Mouse (Mus musculus) liver, embryonic 11.5 days (tissue): ENCODE data around the gene Col17a1. TPM values are rescaled to one million over a fixed set of nuclear protein-coding genes. Genes with fewer than 3 reads are reported as not detected.

ENCODE experiments used
- ATAC-seq: fragments of 200-750 bp; cut with Nextera tagmentation; replicated peaks from 2 replicates; pipeline ENCODE4 v1.8.0; 2017; ENCODE audit warnings: moderate number of reproducible peaks, mild to moderate bottlenecking, moderate TSS enrichment, moderate library complexity; ENCODE audit not compliant: low FRiP score
- DNase-seq: peaks from one replicate; pipeline ENCODE4 v3.0.0-alpha.2; 2017; ENCODE audit warnings: low spot score
- H3K27ac ChIP-seq: fragments of 300-500 bp; sonication (generic); 2 replicates; pipeline ENCODE4 v1.5.1; 2014; ENCODE audit warnings: mild to moderate bottlenecking, low read depth, low read length, control low read depth
- H3K27me3 ChIP-seq: fragments of 300-500 bp; sonication (generic); replicated peaks from 2 replicates; pipeline ENCODE4 v1.6.1; 2014; ENCODE audit warnings: low read length, mixed read lengths; ENCODE audit not compliant: control insufficient read depth, insufficient read depth
- H3K36me3 ChIP-seq: fragments of 300-500 bp; sonication (generic); 2 replicates; pipeline ENCODE4 v1.6.1; 2014; ENCODE audit warnings: mild to moderate bottlenecking, low read length, moderate library complexity, mixed read lengths; ENCODE audit not compliant: control insufficient read depth, insufficient read depth
- H3K4me1 ChIP-seq: fragments of 300-500 bp; sonication (generic); replicated peaks from 2 replicates; pipeline ENCODE4 v1.6.1; 2014; ENCODE audit warnings: low read length, mixed read lengths; ENCODE audit not compliant: control insufficient read depth, insufficient read depth
- H3K4me2 ChIP-seq: fragments of 300-500 bp; sonication (generic); 2 replicates; pipeline ENCODE4 v1.6.1; 2014; ENCODE audit warnings: mild to moderate bottlenecking, control low read depth, moderate library complexity
- H3K4me3 ChIP-seq: fragments of 300-500 bp; sonication (generic); 2 replicates; pipeline ENCODE4 v1.5.1; 2014; ENCODE audit warnings: low read depth, low read length, control low read depth
- H3K9ac ChIP-seq: fragments of 300-500 bp; sonication (generic); 2 replicates; pipeline ENCODE4 v1.6.1; 2014; ENCODE audit warnings: low read depth, low read length, control low read depth
- H3K9me3 ChIP-seq: fragments of 300-500 bp; sonication (generic); 2 replicates; pipeline ENCODE4 v1.6.1; 2016; ENCODE audit warnings: low read length, inconsistent platforms, mixed read lengths; ENCODE audit not compliant: control insufficient read depth
- WGBS: fragments of 180-500 bp; shearing (Covaris S2); extraction: QIAGEN DNeasy Blood & Tissue Kit; methylation state at CpG from one replicate; pipeline ENCODE4 v1.1.7; 2014; 5-methylcytosine and 5-hydroxymethylcytosine counted together
- polyA plus RNA-seq: library from polyadenylated mRNA; unstranded; fragments of >200 nt; fragmentation: Nextera tagmentation; extraction: Ambion mirVana; gene quantifications from 2 replicates; pipeline ENCODE4 v1.2.1, GENCODE M21; 2014

Gene Col17a1
- polyA plus RNA-seq, 1 experiment from 2014 or later, result 0.36 TPM

- H3K27ac ChIP-seq, result no peak overlapping the region
- no peak for ATAC-seq
- peaks cover 11% of the 10 kb centered on the region; the same call in 1 of the 2 replicates for H3K36me3 ChIP-seq
- H3K4me2 ChIP-seq, result no peak overlapping the region
- WGBS, result 58% methylated on average over 7 of the region's 7 CpGs
- no peak for DNase-seq
- H3K9me3 ChIP-seq, result no peaks in the 10 kb centered on the region
- H3K4me1 ChIP-seq, result no peaks in the 10 kb centered on the region
- no peak overlapping the region for H3K4me3 ChIP-seq
- H3K27me3 ChIP-seq, result no peaks in the 10 kb centered on the region
- H3K9ac ChIP-seq, result no peak overlapping the region
These were observed 78.5 kb downstream of the Col17a1 start for GRCm38 (mm10) chr19:47613442-47613841.

- Histone ChIP-seq H3K27ac (no peak overlapping the region), H3K4me1 (no peaks in the 10 kb centered on the region), H3K9me3 (no peaks in the 10 kb centered on the region), H3K36me3 (peaks cover 8% of the 10 kb centered on the region; the same call in 1 of the 2 replicates), H3K4me2 (no peak overlapping the region), H3K4me3 (no peak overlapping the region), H3K9ac (no peak overlapping the region), H3K27me3 (no peaks in the 10 kb centered on the region)
- DNase-seq, result no peak
- 62% methylated on average over 3 of the region's 3 CpGs for WGBS
- ATAC-seq, result no peak
These were observed 83.4 kb downstream of the Col17a1 start for GRCm38 (mm10) chr19:47608513-47608912.

Other genes with a start within 250 kb of the Col17a1 start
- 2.9 and 3.6 TPM in 2 replicates for gene Sh3pxd2a, start 227.7 kb downstream of the Col17a1 start, polyA plus RNA-seq
- 26.1 and 30.8 TPM in 2 replicates for gene Stn1, start 154.6 kb downstream of the Col17a1 start, polyA plus RNA-seq
- 12.5 and 15.5 TPM in 2 replicates for gene Slk, start 112.4 kb downstream of the Col17a1 start, polyA plus RNA-seq
- 218 and 238 TPM in 2 replicates for gene Sfr1, start 39.6 kb upstream of the Col17a1 start, polyA plus RNA-seq
- gene Gsto1, start 162.9 kb upstream of the Col17a1 start, polyA plus RNA-seq, result 183 and 195 TPM in 2 replicates
- gene Gsto2, start 173.4 kb upstream of the Col17a1 start, polyA plus RNA-seq, result 0.55 and 0.67 TPM in 2 replicates
- gene Cfap43, start 227.2 kb upstream of the Col17a1 start, polyA plus RNA-seq, result 0.04 TPM in 1 of 2 replicates, not detected in the other
- 9.2 and 9.8 TPM in 2 replicates for gene Itprip, start 227.2 kb upstream of the Col17a1 start, polyA plus RNA-seq
- gene Cfap58, start 245.6 kb upstream of the Col17a1 start, polyA plus RNA-seq, result 0.04 TPM in 1 of 2 replicates, not detected in the other